Mouse (Mus musculus) lung, embryonic 15.5 days (tissue): ENCODE data around the gene Zc3h15. TPM values are rescaled to one million over a fixed set of nuclear protein-coding genes. Genes with fewer than 3 reads are reported as not detected.
"Not testable (repeated sequence)": the region's sequence is repeated elsewhere in the genome, so short reads cannot be mapped to it uniquely, and the experiment has no call there.

ENCODE experiments used
- ATAC-seq: fragments of 200-750 bp; cut with Nextera tagmentation; 2 replicates; pipeline ENCODE4 v1.8.0; 2017; ENCODE audit warnings: moderate number of reproducible peaks, borderline replicate concordance; ENCODE audit not compliant: low FRiP score, low TSS enrichment; ENCODE audit errors: extremely low read depth
- H3K27ac ChIP-seq: fragments of 300-500 bp; sonication (generic); 2 replicates; pipeline ENCODE4 v1.5.1; 2015; ENCODE audit warnings: moderate library complexity, mild to moderate bottlenecking, inconsistent platforms
- H3K27me3 ChIP-seq: fragments of 300-500 bp; sonication (generic); 2 replicates; pipeline ENCODE4 v1.6.1; 2015; ENCODE audit warnings: inconsistent platforms
- H3K36me3 ChIP-seq: fragments of 300-500 bp; sonication (generic); 2 replicates; pipeline ENCODE4 v1.6.1; 2015; ENCODE audit warnings: inconsistent platforms
- H3K4me1 ChIP-seq: fragments of 300-500 bp; sonication (generic); 2 replicates; pipeline ENCODE4 v1.6.1; 2015; ENCODE audit warnings: inconsistent platforms
- H3K4me2 ChIP-seq: fragments of 300-500 bp; sonication (generic); 2 replicates; pipeline ENCODE4 v1.6.1; 2015; ENCODE audit warnings: inconsistent platforms, mild to moderate bottlenecking, moderate library complexity
- H3K4me3 ChIP-seq: fragments of 300-500 bp; sonication (generic); 2 replicates; pipeline ENCODE4 v1.5.1; 2015; ENCODE audit warnings: mild to moderate bottlenecking, inconsistent platforms
- H3K9ac ChIP-seq: fragments of 300-500 bp; sonication (generic); 2 replicates; pipeline ENCODE4 v1.6.1; 2015; ENCODE audit warnings: inconsistent platforms
- H3K9me3 ChIP-seq: fragments of 300-500 bp; sonication (generic); 2 replicates; pipeline ENCODE4 v1.6.1; 2016; ENCODE audit warnings: inconsistent platforms
- WGBS: fragments of 180-500 bp; shearing (Covaris S2); methylation state at CpG from one replicate; pipeline ENCODE4 v1.1.7; 2015; 5-methylcytosine and 5-hydroxymethylcytosine counted together
- polyA plus RNA-seq: library from polyadenylated mRNA; unstranded; fragments of >200 nt; fragmentation: Nextera tagmentation; extraction: Ambion mirVana; gene quantifications from 2 replicates; pipeline ENCODE4 v1.2.1, GENCODE M21; 2015

Zc3h15 gene
- polyA plus RNA-seq, 1 experiment from 2014 or later, result 99.7 TPM

DNA sequence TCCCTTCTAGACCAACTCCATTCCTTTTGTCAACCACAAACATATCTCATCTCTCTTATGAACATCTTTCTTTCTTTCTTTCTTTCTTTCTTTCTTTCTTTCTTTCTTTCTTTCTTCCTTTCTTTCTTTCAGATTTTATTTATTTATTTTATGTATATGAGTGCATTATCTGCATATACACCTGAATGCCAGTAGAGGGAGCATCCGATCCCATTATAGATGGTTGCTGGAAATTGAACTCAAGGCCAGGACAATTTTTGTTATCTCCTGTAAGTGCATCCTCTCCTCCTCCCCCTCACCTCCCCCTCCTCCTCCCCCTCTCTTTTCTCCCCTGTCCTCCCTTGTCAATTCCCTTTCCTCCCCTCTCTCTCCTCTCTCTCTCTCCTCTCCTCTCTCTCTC lies 54.2 kb downstream of the Zc3h15 start:
- H3K36me3 ChIP-seq, result no peaks in the 10 kb centered on the region
- H3K4me2 ChIP-seq, result no peak overlapping the region
- 68% methylated on average over 1 of the region's 1 CpGs for WGBS
- no peaks in the 10 kb centered on the region for H3K4me1 ChIP-seq
- no peak overlapping the region for H3K9ac ChIP-seq
- H3K9me3 ChIP-seq, result no peaks in the 10 kb centered on the region
- no peak overlapping the region for H3K4me3 ChIP-seq
- H3K27me3 ChIP-seq, result no peaks in the 10 kb centered on the region
- no peak for ATAC-seq
- no peak overlapping the region for H3K27ac ChIP-seq

DNA sequence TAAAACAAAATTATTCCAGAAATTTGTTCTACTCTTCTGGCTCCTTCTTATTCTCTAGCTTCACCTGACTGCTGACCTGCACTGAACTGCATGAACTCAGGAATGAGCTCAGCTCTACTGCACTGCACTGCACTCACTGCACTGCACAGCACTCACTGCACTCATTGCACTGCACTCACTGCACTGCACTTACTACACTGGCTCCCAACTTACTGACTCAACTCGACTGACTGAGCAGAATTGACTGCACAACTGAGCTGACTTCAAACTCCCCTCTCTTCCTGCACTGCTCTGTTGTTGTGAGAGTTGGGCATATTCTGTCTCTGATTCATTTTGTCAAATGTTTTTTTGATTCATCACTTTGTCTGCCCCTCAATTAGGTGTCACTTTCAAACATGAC lies 55.1 kb downstream of the Zc3h15 start:
- Histone ChIP-seq H3K9ac (no peak overlapping the region), H3K4me1 (no peaks in the 10 kb centered on the region), H3K4me2 (no peak overlapping the region), H3K27ac (no peak overlapping the region), H3K4me3 (no peak overlapping the region), H3K36me3 (no peaks in the 10 kb centered on the region), H3K27me3 (no peaks in the 10 kb centered on the region), H3K9me3 (no peaks in the 10 kb centered on the region)
- 57% methylated on average over 1 of the region's 1 CpGs for WGBS
- ATAC-seq, result no peak

DNA sequence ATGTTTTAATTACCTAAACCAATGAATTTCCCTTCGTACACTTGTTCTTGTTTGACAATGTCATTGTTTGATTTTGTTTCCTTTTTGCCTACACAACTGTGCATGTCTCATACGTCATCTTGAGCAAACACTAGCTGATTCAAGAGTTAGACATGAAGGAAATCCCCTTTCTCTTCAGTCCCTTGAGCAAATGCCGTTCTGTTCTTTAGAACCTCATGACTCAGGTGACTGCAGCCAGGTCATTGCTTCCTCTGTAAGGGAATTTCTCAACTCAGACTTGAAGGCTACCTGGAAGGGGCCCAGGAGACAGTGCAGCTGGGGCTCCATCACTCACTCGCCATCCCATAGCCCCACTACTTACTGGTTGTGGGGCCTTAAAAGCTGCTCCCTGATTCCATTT lies 56.4 kb downstream of the Zc3h15 start:
- Histone ChIP-seq H3K4me1 (peaks cover under 1% of the 10 kb centered on the region; the same call in 1 of the 2 replicates), H3K4me2 (no peak overlapping the region), H3K36me3 (no peaks in the 10 kb centered on the region), H3K27me3 (no peaks in the 10 kb centered on the region), H3K9ac (no peak overlapping the region), H3K9me3 (no peaks in the 10 kb centered on the region), H3K4me3 (no peak overlapping the region), H3K27ac (no peak overlapping the region)
- no peak for ATAC-seq
- WGBS, result 52% methylated on average over 4 of the region's 4 CpGs

DNA sequence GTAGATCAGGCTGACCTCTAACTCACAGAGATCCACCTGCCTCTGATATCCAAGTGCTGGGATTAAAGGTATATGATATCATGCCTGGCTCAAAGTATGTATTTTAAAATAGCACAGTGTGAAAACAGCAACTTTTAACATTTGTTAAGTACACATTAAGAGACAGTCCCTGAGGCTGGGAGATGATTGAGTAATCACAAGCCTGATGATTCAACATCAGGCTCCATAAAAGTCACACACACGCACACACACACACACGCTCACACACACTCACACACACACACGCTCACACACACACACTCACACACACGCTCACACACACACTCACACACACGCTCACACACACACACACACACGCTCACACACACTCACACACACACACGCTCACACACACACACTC lies 58.2 kb downstream of the Zc3h15 start:
- no peak overlapping the region for H3K9ac ChIP-seq
- H3K36me3 ChIP-seq, result no peaks in the 10 kb centered on the region
- H3K27ac ChIP-seq, result no peak overlapping the region
- H3K4me2 ChIP-seq, result no peak overlapping the region
- 89% methylated on average over 7 of the region's 7 CpGs for WGBS
- no peak overlapping the region for H3K4me3 ChIP-seq
- no peaks in the 10 kb centered on the region for H3K9me3 ChIP-seq
- H3K27me3 ChIP-seq, result no peaks in the 10 kb centered on the region
- no peak for ATAC-seq
- H3K4me1 ChIP-seq, result peaks cover 9% of the 10 kb centered on the region; the same call in 1 of the 2 replicates

DNA sequence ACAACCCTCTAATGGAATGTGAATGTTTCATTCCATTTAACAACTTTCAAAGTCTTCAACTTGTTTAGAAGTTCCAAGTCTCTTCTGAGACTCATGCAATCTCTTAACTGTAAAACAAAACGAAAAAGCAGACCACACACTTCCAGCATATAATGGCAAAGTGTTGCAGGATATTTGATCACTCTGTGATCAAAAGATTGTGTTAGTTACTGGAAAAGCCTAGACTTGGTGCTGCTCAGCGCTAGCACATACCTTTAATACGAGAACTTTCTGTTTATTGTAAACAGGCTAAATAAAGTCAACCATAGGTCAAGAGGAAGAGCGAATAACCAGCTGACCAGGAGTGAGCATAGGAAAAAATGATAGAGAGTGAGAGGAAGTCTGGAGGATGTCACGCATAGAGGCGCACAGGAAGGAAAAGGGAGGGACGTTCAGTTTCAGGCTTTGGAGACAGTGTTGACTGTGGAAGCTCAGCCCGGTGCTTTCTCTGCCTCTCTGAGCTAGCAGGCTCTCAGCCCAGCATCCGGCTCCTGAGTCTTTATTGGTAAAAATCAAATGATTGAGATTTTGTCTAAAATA lies 61.4 kb downstream of the Zc3h15 start:
- H3K27me3 ChIP-seq, result no peaks in the 10 kb centered on the region
- 32% methylated on average over 9 of the region's 9 CpGs for WGBS
- H3K27ac ChIP-seq, result peak overlapping the region; percentile 46; the same call in 1 of the 2 replicates
- H3K4me3 ChIP-seq, result no peak overlapping the region
- no peaks in the 10 kb centered on the region for H3K9me3 ChIP-seq
- H3K4me2 ChIP-seq, result no peak overlapping the region
- H3K9ac ChIP-seq, result no peak overlapping the region
- ATAC-seq, result peak; percentile 55; the same call in 1 of the 2 replicates
- no peaks in the 10 kb centered on the region for H3K36me3 ChIP-seq
- H3K4me1 ChIP-seq, result peaks cover 9% of the 10 kb centered on the region; the same call in 1 of the 2 replicates

DNA sequence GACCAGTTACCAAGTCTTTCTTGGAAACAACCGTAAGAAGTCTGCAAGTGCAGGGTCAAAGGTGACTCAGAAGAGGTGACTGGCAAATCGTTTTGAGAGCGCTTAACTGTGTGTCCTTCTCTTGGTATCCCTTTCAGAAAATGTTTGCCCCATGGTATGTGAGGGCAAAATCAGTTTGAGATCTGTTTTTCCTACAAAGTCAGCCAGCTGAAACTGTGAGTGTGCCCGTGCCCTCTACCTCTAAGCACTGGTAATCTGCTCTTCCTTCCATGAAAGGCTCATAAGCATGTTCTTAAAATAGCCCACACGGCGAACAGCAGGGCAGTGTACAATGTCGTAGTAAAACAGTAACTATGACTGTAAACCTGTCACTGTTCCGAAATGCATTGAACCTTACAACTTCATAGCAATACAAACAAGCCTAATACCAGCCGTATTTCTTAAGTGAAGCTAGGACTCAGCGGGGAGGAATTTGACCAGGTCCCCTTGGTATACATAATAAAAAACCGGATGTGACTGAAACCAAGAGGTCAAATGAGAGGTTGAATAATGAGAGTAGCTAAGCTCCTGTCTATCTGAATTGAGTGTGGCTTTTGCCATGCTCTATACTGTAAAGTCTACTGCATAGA lies 65.8 kb downstream of the Zc3h15 start:
- Histone ChIP-seq H3K9ac (no peak overlapping the region), H3K4me3 (no peak overlapping the region), H3K4me2 (no peak overlapping the region), H3K36me3 (no peaks in the 10 kb centered on the region), H3K4me1 (peaks cover 16% of the 10 kb centered on the region; the same call in 1 of the 2 replicates), H3K27ac (no peak overlapping the region), H3K9me3 (no peaks in the 10 kb centered on the region), H3K27me3 (no peaks in the 10 kb centered on the region)
- WGBS, result 45% methylated on average over 11 of the region's 11 CpGs
- no peak for ATAC-seq

DNA sequence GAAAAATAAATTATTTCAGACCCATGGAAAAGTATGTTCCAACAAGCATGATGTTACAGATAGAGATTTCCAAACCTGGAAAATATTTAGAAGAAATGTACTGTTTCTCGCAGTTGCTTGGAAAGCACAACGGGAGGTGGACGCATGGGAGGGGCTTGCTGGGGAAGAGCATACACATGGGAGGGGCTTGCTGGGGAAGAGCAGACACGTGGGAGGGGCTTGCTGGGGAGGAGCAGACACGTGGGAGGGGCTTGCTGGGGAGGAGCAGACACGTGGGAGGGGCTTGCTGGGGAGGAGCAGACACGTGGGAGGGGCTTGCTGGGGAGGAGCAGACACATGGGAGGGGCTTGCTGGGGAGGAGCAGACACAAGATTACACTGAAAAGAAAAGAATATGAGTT lies 69.0 kb downstream of the Zc3h15 start:
- 69% methylated on average over 7 of the region's 7 CpGs for WGBS
- not testable (repeated sequence) for ATAC-seq, H3K36me3 ChIP-seq, H3K4me2 ChIP-seq, H3K9me3 ChIP-seq, H3K9ac ChIP-seq, H3K27me3 ChIP-seq, H3K4me3 ChIP-seq, H3K4me1 ChIP-seq, H3K27ac ChIP-seq

DNA sequence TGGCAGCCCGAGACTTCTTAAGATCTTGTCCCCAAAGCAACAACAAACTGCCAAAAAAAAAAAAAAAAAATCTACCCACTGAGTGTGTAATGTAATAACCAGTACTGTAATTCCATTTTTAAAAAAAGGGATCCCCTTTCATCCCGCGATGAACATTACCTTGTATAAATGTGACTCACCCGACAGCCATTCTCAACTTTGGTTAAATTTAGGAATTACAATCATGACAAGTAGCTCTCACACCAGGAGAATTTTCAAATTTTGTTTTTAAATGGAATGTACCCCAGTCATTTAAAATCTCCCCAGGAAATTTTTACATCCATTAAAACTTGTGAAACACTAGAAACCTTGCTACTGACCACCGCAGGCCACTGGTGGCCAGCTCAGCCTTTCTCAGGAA lies 69.7 kb downstream of the Zc3h15 start:
- ATAC-seq, result no peak
- H3K27ac ChIP-seq, result no peak overlapping the region
- 77% methylated on average over 5 of the region's 5 CpGs for WGBS
- H3K4me3 ChIP-seq, result no peak overlapping the region
- H3K27me3 ChIP-seq, result no peaks in the 10 kb centered on the region
- H3K4me1 ChIP-seq, result peaks cover 7% of the 10 kb centered on the region; the same call in 1 of the 2 replicates
- 0 out of 2 replicates have a peak overlapping the region, but pooled peaks have one; percentile 23 for H3K4me2 ChIP-seq
- H3K36me3 ChIP-seq, result no peaks in the 10 kb centered on the region
- H3K9me3 ChIP-seq, result no peaks in the 10 kb centered on the region
- H3K9ac ChIP-seq, result no peak overlapping the region

Other genes with a start within 250 kb of the Zc3h15 start
- 64.4 and 64.8 TPM in 2 replicates for gene Itgav, start 80.0 kb downstream of the Zc3h15 start, polyA plus RNA-seq
- 2.0 and 2.7 TPM in 2 replicates for gene Fam171b, start 168.2 kb downstream of the Zc3h15 start, polyA plus RNA-seq